Mouse (Mus musculus) CD4-positive naive resting alpha-beta T cell, adult 76 days (primary cell): ENCODE measurements around the gene Krtap6-2. TPM values are rescaled to one million over a fixed set of nuclear protein-coding genes. Genes with fewer than 3 reads are reported as not detected.

Experiments
- total RNA-seq: library from RNA; stranded (reverse); gene quantifications from one replicate; pipeline ENCODE4 v1.2.4, GENCODE M21; 2023

The Krtap6-2 gene
- not detected for total RNA-seq

DNA sequence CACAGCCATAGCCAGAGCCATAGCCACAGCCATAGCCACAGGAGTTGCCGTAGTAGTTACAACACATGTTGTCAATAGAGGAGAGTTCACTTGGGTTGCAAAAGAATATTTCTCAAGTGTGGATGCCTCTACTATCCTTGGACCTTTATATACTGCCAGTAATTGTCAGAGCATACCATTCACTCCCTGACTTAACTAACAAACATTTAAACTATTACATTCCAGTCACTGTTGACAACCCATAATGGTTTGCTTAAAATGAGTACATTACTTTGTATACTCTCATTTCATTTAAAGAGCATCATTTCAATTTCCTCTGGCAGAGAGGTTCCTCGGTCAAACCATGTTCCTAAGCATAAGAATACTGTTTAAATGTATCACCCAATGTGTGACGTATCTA lies at the start of gene Krtap6-2:
Krtap6-2 (minus strand) TSS at position 101 of the 400 bp plus-strand sequence.

GRCm38 (mm10) chr16:89403768-89404167 lies 16.1 kb downstream of the Krtap6-2 start, which contains the start of gene Krtap21-1:
TSS of gene Krtap21-1 (minus strand) at chr16:89403868.

Other genes with a start within 250 kb of the Krtap6-2 start
- gene 1110057P08Rik, start 245.4 kb downstream of the Krtap6-2 start, total RNA-seq: not detected
- gene Krtap20-2, start 214.2 kb downstream of the Krtap6-2 start, total RNA-seq: not detected
- not detected for gene Krtap21-1, start 16.2 kb downstream of the Krtap6-2 start, total RNA-seq
- gene Krtap8-1, start 67.8 kb upstream of the Krtap6-2 start, total RNA-seq: not detected
- not detected for gene Krtap7-1, start 88.2 kb upstream of the Krtap6-2 start, total RNA-seq
- gene Krtap11-1, start 151.1 kb upstream of the Krtap6-2 start, total RNA-seq: not detected